Mouse (Mus musculus): ENCODE data around the gene Jmjd4. TPM values are rescaled to one million over a fixed set of nuclear protein-coding genes. Genes with fewer than 3 reads are reported as not detected.
A peak's percentile ranks its signal among the peaks of the same experiment; 100 is the strongest.

The Jmjd4 gene
- polyA plus RNA-seq, 1 experiment from 2014 or later: 10.3 TPM

- no peak for ATAC-seq (ENCODE audit: low read depth)
- H3K36me3 ChIP-seq (ENCODE audit: control insufficient read depth, insufficient read depth, low read length): peaks cover 36% of the 10 kb centered on the region
- no peak overlapping the region for H3K9ac ChIP-seq (ENCODE audit: low read length)
Measured at GRCm38 (mm10) chr11:59486222-59486621, 36.4 kb downstream of the Jmjd4 start.

GRCm38 (mm10) chr11:59496672-59497310, 46.9 kb downstream of the Jmjd4 start:
- no peak for ATAC-seq (ENCODE audit: low read depth)
- Histone ChIP-seq H3K36me3 (ENCODE audit: control insufficient read depth, insufficient read depth, low read length) (peaks cover 66% of the 10 kb centered on the region), H3K4me1 (replicated peaks; ENCODE audit: control insufficient read depth, insufficient read depth, low read length) (no peaks in the 10 kb centered on the region), H3K27ac (ENCODE audit: low read length) (no peak overlapping the region), H3K4me2 (ENCODE audit: low read depth, low read length) (no peak overlapping the region), H3K9me3 (ENCODE audit: control insufficient read depth, low read length) (no peaks in the 10 kb centered on the region), H3K9ac (ENCODE audit: low read length) (no peak overlapping the region), H3K4me3 (ENCODE audit: low read length) (no peak overlapping the region), H3K27me3 (ENCODE audit: control insufficient read depth, insufficient read depth, low read depth, low read length) (no peaks in the 10 kb centered on the region)
- 69% methylated on average over 6 of the region's 6 CpGs for WGBS

More at GRCm38 (mm10) chr11:59486222-59486621, 36.4 kb downstream of the Jmjd4 start:
- 75% methylated on average over 8 of the region's 8 CpGs for WGBS
- no peaks in the 10 kb centered on the region for H3K9me3 ChIP-seq (ENCODE audit: control insufficient read depth, low read length)
- H3K4me2 ChIP-seq (ENCODE audit: low read depth, low read length): no peak overlapping the region
- H3K27ac ChIP-seq (ENCODE audit: low read length): no peak overlapping the region
- H3K27me3 ChIP-seq (ENCODE audit: control insufficient read depth, insufficient read depth, low read depth, low read length): no peaks in the 10 kb centered on the region
- no peaks in the 10 kb centered on the region for H3K4me1 ChIP-seq (replicated peaks; ENCODE audit: control insufficient read depth, insufficient read depth, low read length)
- H3K4me3 ChIP-seq (ENCODE audit: low read length): no peak overlapping the region

DNA sequence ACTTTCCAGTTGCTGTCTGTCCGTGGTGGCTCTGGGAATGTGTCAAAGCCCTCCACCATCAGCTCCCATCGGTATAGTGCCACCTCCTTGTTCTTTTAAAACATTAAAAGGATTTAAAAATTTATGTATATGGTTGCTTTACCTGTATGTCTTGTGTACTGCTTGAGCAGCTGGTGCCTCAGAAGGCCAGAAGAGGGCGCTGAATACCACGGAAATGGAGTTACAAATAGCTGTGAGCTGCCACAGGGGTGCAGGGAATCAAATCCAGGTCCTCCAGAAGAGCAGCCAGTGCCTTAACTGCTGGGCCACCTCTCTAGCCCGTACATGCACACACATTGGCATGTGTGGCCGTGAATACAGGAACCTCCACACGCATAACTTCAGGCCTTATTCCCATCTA, 47.9 kb downstream of the Jmjd4 start:
- peaks cover 69% of the 10 kb centered on the region for H3K36me3 ChIP-seq (ENCODE audit: control insufficient read depth, insufficient read depth, low read length)
- no peak overlapping the region for H3K9ac ChIP-seq (ENCODE audit: low read length)
- H3K9me3 ChIP-seq (ENCODE audit: control insufficient read depth, low read length): no peaks in the 10 kb centered on the region
- H3K4me1 ChIP-seq (replicated peaks; ENCODE audit: control insufficient read depth, insufficient read depth, low read length): no peaks in the 10 kb centered on the region
- no peak overlapping the region for H3K4me3 ChIP-seq (ENCODE audit: low read length)
- no peak for ATAC-seq (ENCODE audit: low read depth)
- H3K27me3 ChIP-seq (ENCODE audit: control insufficient read depth, insufficient read depth, low read depth, low read length): no peaks in the 10 kb centered on the region
- 89% methylated on average over 7 of the region's 7 CpGs for WGBS
- H3K4me2 ChIP-seq (ENCODE audit: low read depth, low read length): no peak overlapping the region
- no peak overlapping the region for H3K27ac ChIP-seq (ENCODE audit: low read length)

- H3K9ac ChIP-seq (ENCODE audit: low read length): no peak overlapping the region
- no peak overlapping the region for H3K27ac ChIP-seq (ENCODE audit: low read length)
- no peak overlapping the region for H3K4me3 ChIP-seq (ENCODE audit: low read length)
- H3K36me3 ChIP-seq (ENCODE audit: control insufficient read depth, insufficient read depth, low read length): peaks cover 58% of the 10 kb centered on the region
- H3K27me3 ChIP-seq (ENCODE audit: control insufficient read depth, insufficient read depth, low read depth, low read length): no peaks in the 10 kb centered on the region
- H3K4me2 ChIP-seq (ENCODE audit: low read depth, low read length): no peak overlapping the region
- H3K4me1 ChIP-seq (replicated peaks; ENCODE audit: control insufficient read depth, insufficient read depth, low read length): peaks cover 12% of the 10 kb centered on the region
- no peaks in the 10 kb centered on the region for H3K9me3 ChIP-seq (ENCODE audit: control insufficient read depth, low read length)
- no peak for ATAC-seq (ENCODE audit: low read depth)
- 92% methylated on average over 5 of the region's 5 CpGs for WGBS
Measured at GRCm38 (mm10) chr11:59501978-59502700, 52.3 kb downstream of the Jmjd4 start.

GRCm38 (mm10) chr11:59505351-59505838, 55.5 kb downstream of the Jmjd4 start:
- Histone ChIP-seq H3K9me3 (ENCODE audit: control insufficient read depth, low read length) (no peaks in the 10 kb centered on the region), H3K27ac (ENCODE audit: low read length) (peak overlapping the region; percentile 94), H3K27me3 (ENCODE audit: control insufficient read depth, insufficient read depth, low read depth, low read length) (no peaks in the 10 kb centered on the region), H3K9ac (ENCODE audit: low read length) (peak overlapping the region; percentile 95), H3K36me3 (ENCODE audit: control insufficient read depth, insufficient read depth, low read length) (peaks cover 31% of the 10 kb centered on the region), H3K4me3 (ENCODE audit: low read length) (peak overlapping the region; percentile 88), H3K4me1 (replicated peaks; ENCODE audit: control insufficient read depth, insufficient read depth, low read length) (peaks cover 17% of the 10 kb centered on the region), H3K4me2 (ENCODE audit: low read depth, low read length) (peak overlapping the region; percentile 98)
- ATAC-seq (ENCODE audit: low read depth): peak; percentile 56
- WGBS: 0% methylated on average over 21 of the region's 21 CpGs

DNA sequence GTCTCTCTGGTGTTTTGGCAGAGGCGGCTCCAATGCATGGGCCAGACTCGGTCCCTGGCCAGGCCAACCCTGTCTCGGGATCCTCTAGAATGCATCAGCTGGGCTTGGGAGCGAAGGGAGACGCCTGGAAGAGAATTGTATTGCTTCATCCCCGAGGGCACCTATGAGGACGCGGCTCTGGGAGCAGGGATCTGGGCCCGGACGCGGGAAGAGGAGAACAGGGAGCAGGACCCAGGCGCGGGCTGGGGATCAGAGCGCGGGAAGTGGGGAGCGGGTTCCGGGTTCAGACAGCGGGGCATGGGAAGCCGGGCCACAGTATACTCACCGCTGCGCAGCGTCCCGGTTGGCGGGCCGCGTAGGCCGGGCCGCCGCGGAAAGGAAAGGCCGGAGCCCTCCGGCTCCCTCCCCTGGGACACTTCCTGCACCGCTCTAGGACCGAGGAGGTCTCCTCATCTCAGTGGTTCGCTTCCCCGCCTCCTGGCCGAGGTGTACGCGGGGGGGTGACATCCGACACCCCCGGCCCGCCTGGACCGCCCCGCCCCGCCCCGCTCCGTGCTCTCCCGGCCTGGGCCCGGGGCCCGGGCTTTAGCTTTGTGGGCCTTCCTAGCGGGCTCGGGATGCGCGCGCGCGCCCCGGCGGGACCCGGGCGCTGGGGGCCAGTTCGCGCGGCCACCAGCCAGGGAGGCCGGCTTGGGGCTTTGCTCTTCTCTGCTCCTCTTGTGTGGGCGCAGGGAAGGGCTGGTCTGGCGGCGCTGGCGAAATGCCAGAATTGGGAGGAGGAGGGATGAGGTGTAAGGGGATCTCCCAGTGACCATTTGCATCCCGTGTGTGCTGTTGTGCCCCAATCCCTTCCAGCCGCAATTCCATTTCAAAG, 56.2 kb downstream of the Jmjd4 start:
- Histone ChIP-seq H3K4me1 (replicated peaks; ENCODE audit: control insufficient read depth, insufficient read depth, low read length) (peaks cover 17% of the 10 kb centered on the region), H3K9ac (ENCODE audit: low read length) (peak overlapping the region; percentile 95), H3K4me3 (ENCODE audit: low read length) (peak overlapping the region; percentile 88), H3K9me3 (ENCODE audit: control insufficient read depth, low read length) (no peaks in the 10 kb centered on the region), H3K4me2 (ENCODE audit: low read depth, low read length) (peak overlapping the region; percentile 98), H3K27me3 (ENCODE audit: control insufficient read depth, insufficient read depth, low read depth, low read length) (no peaks in the 10 kb centered on the region), H3K27ac (ENCODE audit: low read length) (peak overlapping the region; percentile 96), H3K36me3 (ENCODE audit: control insufficient read depth, insufficient read depth, low read length) (peaks cover 29% of the 10 kb centered on the region)
- ATAC-seq (ENCODE audit: low read depth): peak; percentile 97
- under 1% methylated on average over 46 of the region's 71 CpGs for WGBS

- H3K27ac ChIP-seq (ENCODE audit: low read length): peak overlapping the region; percentile 96
- H3K4me3 ChIP-seq (ENCODE audit: low read length): peak overlapping the region; percentile 88
- peaks cover 17% of the 10 kb centered on the region for H3K4me1 ChIP-seq (replicated peaks; ENCODE audit: control insufficient read depth, insufficient read depth, low read length)
- no peaks in the 10 kb centered on the region for H3K9me3 ChIP-seq (ENCODE audit: control insufficient read depth, low read length)
- under 1% methylated on average over 14 of the region's 14 CpGs for whole genome bisulfite sequencing
- H3K27me3 ChIP-seq (ENCODE audit: control insufficient read depth, insufficient read depth, low read depth, low read length): no peaks in the 10 kb centered on the region
- peak; percentile 21 for ATAC-seq (ENCODE audit: low read depth)
- H3K4me2 ChIP-seq (ENCODE audit: low read depth, low read length): peak overlapping the region; percentile 98
- peak overlapping the region; percentile 95 for H3K9ac ChIP-seq (ENCODE audit: low read length)
- peaks cover 23% of the 10 kb centered on the region for H3K36me3 ChIP-seq (ENCODE audit: control insufficient read depth, insufficient read depth, low read length)
Measured at GRCm38 (mm10) chr11:59506713-59507074, 56.8 kb downstream of the Jmjd4 start.

All from lung, embryonic 16.5 days (tissue).